Mouse (Mus musculus) thymus, adult 2 months (tissue): ENCODE data around the gene Fndc11.

ENCODE experiments used
- CTCF ChIP-seq: fragments of 200-500 bp; IDR thresholded peaks from 2 replicates; pipeline ENCODE4 v1.5.1; 2012; ENCODE audit warnings: mild to moderate bottlenecking, control low read depth, low read length, moderate library complexity, borderline replicate concordance; ENCODE audit not compliant: control insufficient read depth, poor library complexity, insufficient read depth; ENCODE audit errors: extremely low read depth
- POLR2A ChIP-seq: fragments of 200-500 bp; IDR thresholded peaks from 2 replicates; pipeline ENCODE4 v1.6.1; 2012; ENCODE audit warnings: mild to moderate bottlenecking, low read length, control low read depth, moderate library complexity; ENCODE audit not compliant: control insufficient read depth, poor library complexity, insufficient read depth; ENCODE audit errors: extremely low read depth

- TF ChIP-seq CTCF, result no peak
- no peak for TF ChIP-seq POLR2A
Observed at GRCm38 (mm10) chr2:181178015-181178414, 41.8 kb upstream of the Fndc11 start.
